Mouse (Mus musculus): ENCODE results near the gene Cald1. TPM values are rescaled to one million over a fixed set of nuclear protein-coding genes. Genes with fewer than 3 reads are reported as not detected.

The Cald1 gene
- polyA plus RNA-seq, 1 experiment from 2014 or later, result 173 TPM

DNA sequence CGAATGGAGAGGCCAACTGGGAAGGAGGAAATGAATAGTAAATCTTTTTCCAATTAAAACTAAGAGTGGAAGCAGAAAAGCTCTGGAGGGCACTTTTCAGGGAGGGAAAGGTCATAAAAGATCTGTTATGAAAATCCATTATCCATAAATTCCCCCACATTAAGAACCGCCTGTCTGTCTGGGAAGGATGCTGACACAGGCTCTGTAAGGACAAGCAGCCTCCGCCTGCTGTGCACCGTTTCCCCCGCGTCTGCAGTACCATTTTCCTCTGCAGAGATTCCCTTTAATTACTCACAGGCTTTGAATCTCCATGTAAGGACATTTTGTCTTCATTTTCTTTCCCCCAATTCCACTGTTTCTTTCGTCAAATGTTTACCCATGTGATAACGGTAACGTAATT lies 133.2 kb downstream of the Cald1 start:
- no peak for ATAC-seq (ENCODE audit: extremely low read depth, insufficient number of reproducible peaks, low FRiP score, low TSS enrichment)
- H3K27ac ChIP-seq (replicated peaks), result peak overlapping the region; percentile 43; the same call in 1 of the 2 replicates

DNA sequence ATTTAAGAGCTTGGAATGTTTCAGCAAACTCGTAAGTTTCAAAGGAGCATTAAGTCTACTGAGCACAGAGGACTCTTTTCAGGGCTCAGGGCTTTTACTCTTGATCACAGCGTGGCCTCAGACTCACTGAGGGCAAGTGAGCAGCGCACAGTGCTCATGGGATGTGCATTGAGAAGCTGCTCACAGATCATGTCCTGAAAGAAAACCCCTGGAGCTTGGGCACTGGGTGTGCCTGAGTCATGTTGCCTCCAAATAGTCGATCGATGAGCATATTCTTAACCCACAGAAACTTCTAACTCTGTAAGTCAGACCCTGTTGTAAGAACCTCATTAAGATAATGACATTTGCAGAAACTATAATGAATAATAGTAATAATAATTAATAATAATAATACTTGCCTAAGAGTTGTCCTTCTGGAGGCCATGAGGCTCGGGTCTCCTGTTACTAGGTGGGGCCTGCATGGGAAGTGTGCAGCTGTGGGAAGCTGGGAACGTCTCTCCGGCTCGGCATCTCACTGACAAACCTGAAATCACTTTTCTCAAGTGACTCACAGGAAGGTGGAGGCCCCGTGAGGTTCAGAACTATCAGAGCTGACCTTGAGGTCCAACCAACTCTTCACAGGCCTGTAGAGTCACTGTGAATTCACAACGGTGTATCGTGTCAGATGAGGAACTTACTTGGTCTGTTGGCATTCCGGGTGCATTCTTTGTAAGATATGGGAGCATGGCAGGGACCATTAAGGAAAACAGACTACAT lies 136.8 kb downstream of the Cald1 start:
- H3K36me3 ChIP-seq, result no peaks in the 10 kb centered on the region
- no peak for ATAC-seq (ENCODE audit: extremely low read depth, insufficient number of reproducible peaks, low FRiP score, low TSS enrichment)
- peaks cover 46% of the 10 kb centered on the region for H3K4me1 ChIP-seq
- H3K4me2 ChIP-seq, result peak overlapping the region; percentile 35; the same call in 1 of the 2 replicates
- H3K27ac ChIP-seq (replicated peaks), result peak overlapping the region; percentile 62
- H3K9me3 ChIP-seq, result no peaks in the 10 kb centered on the region
- no peak overlapping the region for H3K9ac ChIP-seq
- H3K4me3 ChIP-seq, result no peak overlapping the region
- H3K27me3 ChIP-seq (replicated peaks), result no peaks in the 10 kb centered on the region
- 47% methylated on average over 13 of the region's 13 CpGs for WGBS

More for the DNA sequence above, 133.2 kb downstream of the Cald1 start:
- Histone ChIP-seq H3K9me3 (no peaks in the 10 kb centered on the region), H3K4me3 (no peak overlapping the region), H3K4me1 (peaks cover 62% of the 10 kb centered on the region), H3K4me2 (no peak overlapping the region), H3K27me3 (replicated peaks) (no peaks in the 10 kb centered on the region), H3K36me3 (no peaks in the 10 kb centered on the region), H3K9ac (no peak overlapping the region)
- 83% methylated on average over 9 of the region's 9 CpGs for whole genome bisulfite sequencing

DNA sequence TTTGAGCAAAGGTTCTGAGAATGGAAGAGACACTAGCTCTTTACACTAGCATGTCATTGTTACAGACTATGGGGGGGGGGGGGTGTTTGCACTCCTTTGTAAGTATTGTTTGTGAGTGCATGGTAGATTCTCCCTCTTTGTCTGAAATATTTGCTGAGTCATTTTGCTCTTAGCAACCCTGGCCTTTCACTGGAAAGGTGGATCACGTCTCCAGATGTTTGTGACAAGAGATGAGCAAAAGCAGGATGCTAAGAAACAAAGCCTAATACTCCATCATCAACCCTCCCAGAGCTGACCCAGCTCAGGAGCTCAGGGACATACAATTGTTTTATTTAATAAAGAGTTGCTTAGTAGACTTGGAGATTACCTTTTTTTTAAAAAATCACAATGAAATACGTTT lies 138.6 kb downstream of the Cald1 start:
- Histone ChIP-seq H3K27me3 (replicated peaks) (no peaks in the 10 kb centered on the region), H3K9me3 (no peaks in the 10 kb centered on the region), H3K4me3 (no peak overlapping the region), H3K4me1 (peaks cover 30% of the 10 kb centered on the region), H3K4me2 (no peak overlapping the region), H3K9ac (no peak overlapping the region), H3K27ac (replicated peaks) (no peak overlapping the region), H3K36me3 (peaks cover 6% of the 10 kb centered on the region)
- 63% methylated on average over 2 of the region's 2 CpGs for WGBS
- no peak for ATAC-seq (ENCODE audit: extremely low read depth, insufficient number of reproducible peaks, low FRiP score, low TSS enrichment)

DNA sequence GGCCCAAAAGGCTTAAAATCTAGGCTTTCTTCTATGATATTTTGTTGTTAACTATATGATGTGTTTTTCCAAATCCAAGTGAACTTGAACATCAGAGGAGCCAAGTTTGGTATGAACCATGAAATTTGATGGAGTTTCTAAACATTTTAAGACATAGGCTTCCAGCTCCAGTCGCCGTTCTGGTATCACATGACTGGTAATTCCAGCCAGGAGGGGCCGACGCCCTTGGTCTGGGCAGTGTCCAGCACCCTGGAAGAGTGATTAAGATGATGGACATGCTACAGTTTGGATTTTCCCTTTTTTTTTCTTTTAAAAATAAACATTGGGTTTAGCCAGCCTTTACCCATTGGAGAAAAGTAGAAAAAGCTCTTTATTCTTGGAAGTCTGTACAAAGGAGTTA lies 145.6 kb downstream of the Cald1 start:
- Histone ChIP-seq H3K4me2 (no peak overlapping the region), H3K27me3 (replicated peaks) (no peaks in the 10 kb centered on the region), H3K9ac (no peak overlapping the region), H3K27ac (replicated peaks) (no peak overlapping the region), H3K36me3 (peaks cover 72% of the 10 kb centered on the region), H3K4me3 (no peak overlapping the region), H3K4me1 (peaks cover 16% of the 10 kb centered on the region), H3K9me3 (no peaks in the 10 kb centered on the region)
- WGBS, result 62% methylated on average over 4 of the region's 4 CpGs
- ATAC-seq (ENCODE audit: extremely low read depth, insufficient number of reproducible peaks, low FRiP score, low TSS enrichment), result no peak

DNA sequence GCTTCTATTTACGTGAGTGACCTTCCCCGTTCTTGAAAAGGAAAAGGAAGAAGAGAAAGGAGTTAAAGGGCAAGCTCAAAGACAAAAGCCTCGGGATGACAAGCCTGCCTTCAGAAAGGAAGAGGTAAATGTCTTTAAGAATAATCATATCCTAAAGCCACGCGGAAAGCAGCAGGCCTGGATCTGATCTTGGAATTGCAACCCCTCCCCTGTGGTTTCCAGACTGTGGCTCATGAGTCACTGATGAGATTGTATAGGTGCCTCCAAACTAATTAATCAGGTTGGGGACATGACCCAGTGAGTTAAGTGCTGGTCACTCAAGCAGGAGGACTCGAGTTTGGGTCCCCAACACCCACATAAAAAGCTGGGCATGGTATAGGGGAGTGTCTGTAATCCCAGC lies 149.5 kb downstream of the Cald1 start:
- Histone ChIP-seq H3K4me2 (no peak overlapping the region), H3K9ac (no peak overlapping the region), H3K4me1 (peaks cover 29% of the 10 kb centered on the region), H3K27me3 (replicated peaks) (no peaks in the 10 kb centered on the region), H3K4me3 (no peak overlapping the region), H3K27ac (replicated peaks) (no peak overlapping the region), H3K36me3 (peaks cover 80% of the 10 kb centered on the region), H3K9me3 (no peaks in the 10 kb centered on the region)
- ATAC-seq (ENCODE audit: extremely low read depth, insufficient number of reproducible peaks, low FRiP score, low TSS enrichment), result no peak
- 65% methylated on average over 6 of the region's 6 CpGs for WGBS

DNA sequence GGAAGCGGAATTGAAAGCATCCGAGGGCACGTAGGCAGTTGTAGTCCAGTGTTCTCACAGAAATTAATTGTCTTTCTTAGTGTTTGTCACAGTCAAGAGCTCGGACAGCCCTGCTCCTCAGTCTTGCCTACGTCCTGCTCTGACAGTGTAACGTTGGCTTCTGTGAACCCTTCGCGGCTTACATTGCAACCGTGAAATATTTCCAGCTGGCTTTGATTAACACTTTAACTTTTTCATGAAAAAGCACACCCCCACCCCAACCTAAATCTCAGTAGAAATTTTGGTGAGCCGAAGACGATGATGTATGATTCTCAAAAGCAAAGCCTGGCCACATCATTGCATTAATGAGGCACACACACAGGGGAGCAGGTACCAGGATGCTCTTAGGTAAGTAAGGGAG lies 150.3 kb downstream of the Cald1 start:
- no peaks in the 10 kb centered on the region for H3K27me3 ChIP-seq (replicated peaks)
- H3K4me2 ChIP-seq, result no peak overlapping the region
- no peaks in the 10 kb centered on the region for H3K9me3 ChIP-seq
- no peak overlapping the region for H3K9ac ChIP-seq
- peaks cover 79% of the 10 kb centered on the region for H3K36me3 ChIP-seq
- WGBS, result 83% methylated on average over 11 of the region's 11 CpGs
- H3K4me3 ChIP-seq, result no peak overlapping the region
- H3K4me1 ChIP-seq, result peaks cover 29% of the 10 kb centered on the region
- no peak overlapping the region for H3K27ac ChIP-seq (replicated peaks)
- no peak for ATAC-seq (ENCODE audit: extremely low read depth, insufficient number of reproducible peaks, low FRiP score, low TSS enrichment)

DNA sequence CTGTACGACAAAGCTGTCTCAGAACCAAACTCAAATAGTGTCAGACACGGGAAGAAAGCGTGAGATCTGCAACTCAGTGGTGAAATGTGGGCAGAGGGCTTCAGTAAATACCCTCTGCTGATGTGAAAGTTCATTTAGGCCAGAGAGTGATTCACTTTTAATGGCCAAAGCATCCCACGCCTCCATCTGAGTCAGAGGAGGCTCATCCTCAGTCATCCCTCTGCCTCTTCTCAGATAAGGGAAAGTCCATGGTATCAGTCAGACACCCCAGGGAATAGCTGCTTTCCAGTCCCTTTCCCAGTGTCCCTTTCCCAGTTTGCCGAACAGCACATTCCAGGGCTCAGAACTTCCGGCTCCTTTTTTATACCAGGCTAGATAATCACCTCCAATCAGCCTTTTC lies 151.2 kb downstream of the Cald1 start:
- H3K4me3 ChIP-seq, result no peak overlapping the region
- 56% methylated on average over 6 of the region's 6 CpGs for WGBS
- no peaks in the 10 kb centered on the region for H3K27me3 ChIP-seq (replicated peaks)
- no peak for ATAC-seq (ENCODE audit: extremely low read depth, insufficient number of reproducible peaks, low FRiP score, low TSS enrichment)
- no peak overlapping the region for H3K9ac ChIP-seq
- H3K9me3 ChIP-seq, result no peaks in the 10 kb centered on the region
- H3K27ac ChIP-seq (replicated peaks), result no peak overlapping the region
- peaks cover 29% of the 10 kb centered on the region for H3K4me1 ChIP-seq
- H3K4me2 ChIP-seq, result no peak overlapping the region
- peaks cover 78% of the 10 kb centered on the region for H3K36me3 ChIP-seq

DNA sequence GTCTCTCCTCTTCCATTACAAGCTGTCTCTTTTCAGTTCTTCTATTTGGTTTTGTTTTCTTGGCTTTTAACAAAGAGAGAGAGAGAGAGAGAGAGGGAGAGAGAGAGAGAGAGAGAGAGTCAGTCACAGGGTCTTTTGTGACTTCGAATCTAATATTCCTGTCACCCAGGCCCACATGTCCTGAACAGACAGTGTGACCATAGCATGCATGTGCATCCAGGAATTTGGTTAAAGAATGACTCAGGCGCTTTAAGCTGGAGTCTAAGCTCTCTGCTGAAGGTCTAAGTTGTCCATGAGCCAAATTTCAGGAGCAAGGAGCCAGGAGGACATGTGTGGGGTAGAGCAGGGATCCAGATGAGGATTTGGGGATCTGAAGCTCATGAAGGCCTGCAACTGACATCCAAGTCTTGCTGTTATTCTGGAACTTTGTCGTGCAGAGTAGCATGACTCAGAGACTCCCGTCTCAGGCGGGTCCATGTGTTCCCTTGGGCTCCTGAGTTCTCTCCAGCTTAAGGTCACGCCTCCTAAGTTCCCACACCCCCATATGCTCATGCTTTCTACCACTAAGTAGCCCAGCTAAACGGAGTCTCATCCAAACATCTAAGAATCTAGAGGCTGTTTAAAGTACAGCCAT lies 152.3 kb downstream of the Cald1 start:
- Histone ChIP-seq H3K36me3 (peaks cover 74% of the 10 kb centered on the region), H3K4me3 (no peak overlapping the region), H3K9ac (no peak overlapping the region), H3K9me3 (no peaks in the 10 kb centered on the region), H3K27me3 (replicated peaks) (no peaks in the 10 kb centered on the region), H3K27ac (replicated peaks) (0 out of 2 replicates have a peak overlapping the region, but pooled peaks have one; percentile 28), H3K4me1 (peaks cover 29% of the 10 kb centered on the region), H3K4me2 (no peak overlapping the region)
- 48% methylated on average over 7 of the region's 7 CpGs for WGBS
- ATAC-seq (ENCODE audit: extremely low read depth, insufficient number of reproducible peaks, low FRiP score, low TSS enrichment), result no peak

DNA sequence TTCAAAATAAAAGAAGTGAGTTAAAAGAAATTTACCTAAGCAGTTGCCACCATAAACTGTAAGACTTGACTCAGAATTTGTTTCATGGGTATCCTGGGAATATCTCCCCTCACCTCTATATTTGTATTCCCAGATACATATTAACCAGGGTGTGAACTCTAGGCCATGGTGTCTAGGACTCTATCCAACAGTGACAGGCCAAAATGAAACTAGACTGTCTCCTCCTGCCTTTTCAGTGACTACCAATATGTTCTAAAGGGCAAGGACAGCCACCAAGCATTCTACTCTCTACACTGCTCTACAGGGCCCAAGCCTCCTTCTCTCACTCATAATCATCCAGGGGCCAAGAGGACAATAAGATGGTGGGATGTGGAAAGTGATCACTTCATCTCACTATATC lies 153.3 kb downstream of the Cald1 start:
- Histone ChIP-seq H3K9ac (no peak overlapping the region), H3K4me3 (no peak overlapping the region), H3K9me3 (no peaks in the 10 kb centered on the region), H3K27ac (replicated peaks) (no peak overlapping the region), H3K27me3 (replicated peaks) (no peaks in the 10 kb centered on the region), H3K4me1 (peaks cover 29% of the 10 kb centered on the region), H3K4me2 (no peak overlapping the region), H3K36me3 (peaks cover 74% of the 10 kb centered on the region)
- no peak for ATAC-seq (ENCODE audit: extremely low read depth, insufficient number of reproducible peaks, low FRiP score, low TSS enrichment)

DNA sequence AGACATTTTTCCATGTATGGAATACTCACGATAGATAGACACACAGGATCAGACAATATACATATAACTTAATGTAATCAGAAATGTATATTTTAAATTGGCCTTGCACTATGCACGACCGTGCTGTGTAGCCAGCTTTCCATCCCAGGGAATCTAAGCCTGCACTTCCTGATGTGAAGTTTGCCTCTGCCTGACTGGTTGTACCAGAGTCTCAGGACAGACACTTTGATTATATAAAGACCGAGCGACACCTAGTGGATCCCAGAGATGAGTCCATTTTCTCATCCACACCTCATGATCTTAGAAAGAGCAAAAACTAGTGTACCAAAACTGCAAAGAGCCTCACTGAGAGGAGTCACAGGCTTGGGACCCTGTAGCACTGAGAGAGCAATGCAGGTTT lies 156.1 kb downstream of the Cald1 start:
- Histone ChIP-seq H3K36me3 (peaks cover 74% of the 10 kb centered on the region), H3K4me2 (no peak overlapping the region)

DNA sequence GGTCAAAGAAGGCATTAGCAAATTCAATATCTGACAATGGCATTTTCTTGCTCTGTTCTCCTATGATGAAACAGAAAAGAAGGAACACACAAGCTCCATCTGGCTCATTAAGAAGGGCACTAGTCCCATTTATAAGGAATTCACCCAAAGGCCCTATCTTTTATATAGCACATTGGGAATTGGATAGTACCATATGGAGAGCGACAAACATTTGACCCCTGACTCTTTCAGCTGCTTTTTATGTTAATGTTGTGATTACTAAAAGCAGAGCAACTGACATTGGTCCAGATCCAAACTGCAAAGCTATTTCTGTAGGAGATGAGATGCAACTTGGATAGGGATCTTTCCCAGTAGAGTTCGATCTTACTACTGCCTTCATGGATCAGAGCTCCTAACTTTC lies 160.0 kb downstream of the Cald1 start:
- Histone ChIP-seq H3K9me3 (no peaks in the 10 kb centered on the region), H3K9ac (no peak overlapping the region), H3K27ac (replicated peaks) (no peak overlapping the region), H3K4me2 (no peak overlapping the region), H3K27me3 (replicated peaks) (no peaks in the 10 kb centered on the region), H3K4me3 (no peak overlapping the region), H3K4me1 (no peaks in the 10 kb centered on the region), H3K36me3 (peaks cover 93% of the 10 kb centered on the region)
- ATAC-seq (ENCODE audit: extremely low read depth, insufficient number of reproducible peaks, low FRiP score, low TSS enrichment), result no peak
- 83% methylated on average over 2 of the region's 2 CpGs for WGBS

More for the DNA sequence above, 156.1 kb downstream of the Cald1 start:
- H3K27me3 ChIP-seq (replicated peaks), result no peaks in the 10 kb centered on the region
- H3K27ac ChIP-seq (replicated peaks), result no peak overlapping the region
- H3K9ac ChIP-seq, result no peak overlapping the region
- ATAC-seq (ENCODE audit: extremely low read depth, insufficient number of reproducible peaks, low FRiP score, low TSS enrichment), result no peak
- H3K4me1 ChIP-seq, result peaks cover 15% of the 10 kb centered on the region
- H3K4me3 ChIP-seq, result no peak overlapping the region
- no peaks in the 10 kb centered on the region for H3K9me3 ChIP-seq
- WGBS, result 32% methylated on average over 5 of the region's 5 CpGs

DNA sequence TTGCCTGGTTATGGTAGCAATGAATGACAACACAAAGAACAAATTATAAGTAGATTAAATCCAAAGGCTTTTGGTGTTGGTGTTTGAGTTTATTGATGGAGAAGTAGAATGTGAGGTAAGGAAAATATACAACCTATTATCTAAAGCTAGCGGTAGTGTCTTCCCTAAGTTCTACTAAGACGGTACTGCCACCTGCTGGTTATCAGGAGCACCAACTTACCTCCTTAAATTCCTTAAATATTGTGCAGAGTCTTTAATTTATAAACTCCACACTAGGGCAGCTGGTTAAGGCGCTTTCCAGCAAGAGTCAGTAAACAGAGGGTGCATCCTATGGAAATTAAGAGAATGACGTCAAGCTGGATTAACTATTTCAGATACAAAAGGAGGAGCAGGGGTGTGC lies 161.7 kb downstream of the Cald1 start:
- H3K9me3 ChIP-seq, result no peaks in the 10 kb centered on the region
- 35% methylated on average over 4 of the region's 4 CpGs for WGBS

More for the DNA sequence above, 161.7 kb downstream of the Cald1 start:
- no peak overlapping the region for H3K9ac ChIP-seq
- H3K4me3 ChIP-seq, result no peak overlapping the region
- no peaks in the 10 kb centered on the region for H3K27me3 ChIP-seq (replicated peaks)
- H3K27ac ChIP-seq (replicated peaks), result no peak overlapping the region
- H3K36me3 ChIP-seq, result peaks cover 100% of the 10 kb centered on the region
- H3K4me1 ChIP-seq, result no peaks in the 10 kb centered on the region
- no peak for ATAC-seq (ENCODE audit: extremely low read depth, insufficient number of reproducible peaks, low FRiP score, low TSS enrichment)
- H3K4me2 ChIP-seq, result no peak overlapping the region

Measured in heart, embryonic 13.5 days (tissue).